Mouse (Mus musculus): ENCODE results near the gene Arid5b.

The Arid5b gene

DNA sequence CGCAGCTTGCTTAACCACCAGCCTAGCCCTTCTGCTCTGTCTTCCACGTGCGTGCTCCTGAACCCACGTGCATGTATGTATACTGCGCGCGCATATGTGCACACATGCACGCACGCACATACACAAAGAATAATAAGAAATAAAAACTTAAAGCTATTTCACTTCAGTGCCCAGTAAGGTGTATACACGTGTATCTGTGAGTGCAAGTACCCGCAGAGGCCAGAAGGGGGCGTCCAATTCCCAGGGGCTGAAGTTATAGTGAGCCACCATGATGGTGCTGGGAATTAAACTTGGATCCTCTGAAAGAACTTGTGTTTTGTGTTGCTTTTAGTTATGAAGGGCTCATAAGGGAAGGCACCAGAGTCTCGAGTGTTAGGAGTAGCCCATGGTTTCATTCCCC lies 227.7 kb downstream of the Arid5b start:
- DNase-seq (ENCODE audit: low spot score in 2 of 2) = no peak

DNA sequence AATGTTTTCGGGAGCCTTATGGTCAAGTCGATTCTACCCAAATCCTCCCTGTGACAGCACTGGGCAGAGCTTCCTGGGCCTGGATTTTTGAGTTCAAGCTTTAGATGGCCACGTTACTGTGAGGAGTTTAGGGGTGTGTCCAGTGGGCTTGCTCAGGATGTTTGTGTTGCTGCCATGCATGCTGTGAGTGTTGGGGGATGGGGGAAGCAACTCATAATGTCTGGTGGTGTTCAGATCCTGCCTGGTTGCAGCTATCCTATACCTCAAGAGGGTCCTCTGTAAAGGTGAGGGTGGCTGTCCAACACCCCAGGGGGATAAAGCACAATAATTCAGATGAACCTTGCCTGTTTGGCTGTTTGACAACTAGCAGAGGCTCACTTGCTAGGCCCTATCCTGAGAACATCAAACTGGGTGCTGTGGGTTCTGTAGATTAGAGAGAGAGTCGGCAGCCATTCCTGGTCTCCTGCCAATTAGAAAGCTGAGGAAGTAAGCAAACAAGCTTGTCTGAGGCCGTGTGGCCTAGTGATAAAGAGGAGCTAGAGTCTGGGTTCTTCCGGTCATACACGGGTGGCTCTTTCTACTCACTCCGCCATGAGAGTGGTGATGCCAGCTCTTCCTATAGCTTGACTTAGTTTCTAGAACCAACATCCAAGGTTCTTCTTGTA lies 229.8 kb downstream of the Arid5b start:
- no peak for DNase-seq (ENCODE audit: low spot score in 2 of 2)

DNA sequence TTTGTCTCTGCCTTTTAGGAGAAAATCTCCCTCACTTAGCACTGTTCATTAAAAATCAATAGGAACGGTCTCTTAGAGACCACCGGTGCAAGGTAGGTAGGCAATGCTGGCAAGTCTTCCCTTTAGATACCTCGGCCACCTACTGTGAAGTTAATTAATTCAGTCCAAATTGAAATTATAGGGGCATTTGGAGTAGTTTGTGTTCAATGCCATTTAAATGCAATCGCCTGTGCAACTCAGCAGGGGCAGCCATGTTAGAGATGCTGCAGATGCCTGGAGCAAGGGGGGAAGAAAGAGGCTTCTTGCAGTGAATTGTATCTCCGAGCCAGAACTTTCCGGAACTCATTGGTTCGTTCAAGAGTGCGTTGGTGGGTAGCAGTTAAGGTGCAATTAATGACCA lies 233.7 kb downstream of the Arid5b start:
- no peak for DNase-seq (ENCODE audit: low spot score in 2 of 2)

DNA sequence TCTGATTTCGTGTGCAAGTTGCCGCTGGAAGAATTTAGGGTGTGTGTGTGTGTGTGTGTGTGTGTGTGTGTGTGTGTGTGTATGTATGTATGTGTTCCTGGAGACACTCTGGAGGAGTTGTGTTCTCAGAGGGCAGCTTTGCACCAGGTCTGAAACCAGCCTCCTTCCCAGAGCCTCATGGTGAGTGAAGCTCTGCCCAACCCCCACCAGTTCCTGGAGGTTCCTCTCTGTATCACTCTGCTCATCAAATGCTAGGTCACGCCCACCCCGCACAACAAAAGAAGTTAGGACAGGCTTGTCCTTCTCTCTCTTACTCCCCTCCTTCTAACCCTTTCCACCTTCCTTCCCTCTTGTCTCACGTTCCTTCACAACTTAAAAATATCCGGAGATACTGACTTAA lies 234.6 kb downstream of the Arid5b start:
- no peak for DNase-seq (ENCODE audit: low spot score in 2 of 2)

Measured in frontal cortex, postnatal 10 days (tissue).